8 mouse cellular contexts compared by ENCODE assay signal in the genomic region with DNA sequence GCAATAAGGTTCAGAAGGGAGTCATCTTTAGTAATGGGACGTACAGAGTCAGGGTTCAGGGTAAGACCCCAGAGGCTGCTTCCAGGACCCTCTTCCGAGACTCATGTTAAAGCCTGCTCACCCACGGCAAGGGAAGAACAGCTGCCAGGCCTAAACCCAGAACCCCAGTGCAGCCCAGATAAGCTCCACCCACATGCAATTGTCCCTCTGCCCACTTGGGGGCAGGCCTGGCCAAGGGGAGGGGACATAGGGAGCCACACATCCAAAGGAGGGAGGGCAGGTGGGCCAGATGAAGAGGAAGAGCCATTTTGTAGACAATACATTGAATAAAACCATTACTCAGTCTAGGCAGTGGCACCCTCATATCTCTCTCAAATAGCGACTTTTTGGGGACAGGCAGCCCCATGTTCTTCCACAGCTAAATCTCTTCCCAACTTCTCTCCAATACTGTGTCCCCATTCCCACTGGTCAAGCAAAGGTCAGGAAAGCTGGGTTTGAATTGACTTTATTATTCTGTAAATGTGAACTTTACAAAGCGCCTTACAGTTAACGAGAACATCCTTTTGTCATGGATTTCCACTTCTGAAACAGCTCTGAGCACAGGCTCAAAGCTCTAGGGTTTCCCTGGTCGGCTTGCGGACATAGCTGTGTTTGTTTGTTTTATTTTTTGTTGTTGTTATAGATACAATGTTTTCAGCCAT. TPM values are rescaled to one million over a fixed set of nuclear protein-coding genes. Genes with fewer than 3 reads are reported as not detected.
DNase-seq lines count a peak whose midpoint lies in the region; ATAC-seq and TF ChIP-seq lines count a peak whose summit lies in the region.

No protein-coding gene starts in this region.

- no peak overlapping the region for H3K27ac ChIP-seq in forebrain, embryonic 13.5 days
- H3K27ac ChIP-seq in hindbrain, embryonic 10.5 days = 0 out of 2 replicates have a peak overlapping the region, but pooled peaks have one; percentile 29

- H3K9ac ChIP-seq in forebrain, embryonic 13.5 days = no peak overlapping the region

- no peak overlapping the region for H3K4me3 ChIP-seq in G1E (ENCODE audit: low read depth, low read length)
- H3K4me3 ChIP-seq in forebrain, embryonic 13.5 days = no peak overlapping the region
- H3K4me3 ChIP-seq in hindbrain, embryonic 10.5 days = no peak overlapping the region

- peak; percentile 54; the same call in 1 of the 2 replicates for ATAC-seq in G1E (ENCODE audit: extremely low read depth, insufficient number of reproducible peaks, low FRiP score, poor library complexity, severe bottlenecking)
- ATAC-seq in cerebellum, adult (ENCODE audit: insufficient number of reproducible peaks, low FRiP score, low TSS enrichment) = peak; percentile 68; the same call in 1 of the 2 replicates
- ATAC-seq in forebrain, embryonic 13.5 days = peak; percentile 80

- H3K27me3 ChIP-seq in G1E (ENCODE audit: insufficient read depth, low read length) = peaks cover 43% of the 10 kb centered on the region
- no peaks in the 10 kb centered on the region for H3K27me3 ChIP-seq in forebrain, embryonic 13.5 days
- no peaks in the 10 kb centered on the region for H3K27me3 ChIP-seq in hindbrain, embryonic 10.5 days (ENCODE audit: insufficient read depth, poor library complexity, severe bottlenecking)

- H3K36me3 ChIP-seq in G1E (replicated peaks) = no peaks in the 10 kb centered on the region
- peaks cover 9% of the 10 kb centered on the region for H3K36me3 ChIP-seq in forebrain, embryonic 13.5 days (ENCODE audit: poor library complexity, severe bottlenecking)
- H3K36me3 ChIP-seq in hindbrain, embryonic 10.5 days = no peaks in the 10 kb centered on the region

- WGBS in forebrain, embryonic 13.5 days = 36% methylated on average over 8 of the region's 8 CpGs
- WGBS in hindbrain, embryonic 10.5 days = 33% methylated on average over 8 of the region's 8 CpGs

- H3K4me1 ChIP-seq in G1E (ENCODE audit: insufficient read depth, low read depth, low read length) = peaks cover 5% of the 10 kb centered on the region; the same call in 1 of the 2 replicates
- H3K4me1 ChIP-seq in forebrain, embryonic 13.5 days = no peaks in the 10 kb centered on the region
- H3K4me1 ChIP-seq in hindbrain, embryonic 10.5 days (replicated peaks) = peaks cover 32% of the 10 kb centered on the region

- no peaks in the 10 kb centered on the region for H3K9me3 ChIP-seq in G1E (replicated peaks)
- H3K9me3 ChIP-seq in forebrain, embryonic 13.5 days (replicated peaks) = no peaks in the 10 kb centered on the region
- no peaks in the 10 kb centered on the region for H3K9me3 ChIP-seq in hindbrain, embryonic 10.5 days

- no peak overlapping the region for H3K4me2 ChIP-seq in forebrain, embryonic 13.5 days

- DNase-seq in G1E (ENCODE audit: low spot score) = peak; percentile 73
- DNase-seq in hindbrain, embryonic 10.5 days (ENCODE audit: low spot score) = peak; percentile 79
- peak; percentile 72 to 76 for DNase-seq in layer of hippocampus, postnatal 10 days (ENCODE audit: low spot score in 2 of 2)
- DNase-seq in lung, postnatal 36 days = peak; percentile 65
- peak; percentile 88 for DNase-seq in retina, embryonic 14.5 days (ENCODE audit: low spot score)
- peak; percentile 40 for DNase-seq in urinary bladder, adult 2 months (ENCODE audit: low spot score)

- peak; percentile 51 for TF ChIP-seq CTCF in G1E (IDR thresholded peaks at IDR 0.05; ENCODE audit: low read depth, low read length)

RNA-seq across cellular contexts. Expression of a gene that starts 33.6 kb away (rescaled TPM):
- total RNA-seq in G1E (2014; fragmentation: Nextera tagmentation) = 36.4 and 110 TPM in 2 replicates
- total RNA-seq in G1E (2017) = 41.3 and 42.2 TPM in 2 replicates
- polyA plus RNA-seq in G1E (2012) = 99.1 and 128 TPM in 2 replicates
- 83.8 and 89.3 TPM in 2 replicates for polyA plus RNA-seq in forebrain, embryonic 13.5 days (2015; fragmentation: Nextera tagmentation; extraction: Ambion mirVana)
- 94.4 and 96.9 TPM in 2 replicates for polyA plus RNA-seq in hindbrain, embryonic 10.5 days (2016; fragmentation: Nextera tagmentation; extraction: Ambion mirVana)
- total RNA-seq in layer of hippocampus, postnatal 10 days (2021) = 10 to 100 TPM; 70.1 to 70.8 TPM
- 56.6 and 62.4 TPM in 2 replicates for polyA plus RNA-seq in urinary bladder, adult 2 months (2012; rRNA removed)
